Mouse (Mus musculus): ENCODE data around the gene Ube2m.
"Not testable (repeated sequence)": the region's sequence is repeated elsewhere in the genome, so short reads cannot be mapped to it uniquely, and the experiment has no call there.

The Ube2m gene

GRCm38 (mm10) chr7:13037901-13038555 is at the start of gene Ube2m:
TSS of gene Ube2m (minus strand) at chr7:13038275.
- peak; percentile 97 for DNase-seq (ENCODE audit: low read depth, low spot score)

GRCm38 (mm10) chr7:13072293-13072692 is 34.2 kb upstream of the Ube2m start:
- no peak for DNase-seq (ENCODE audit: low read depth, low spot score)

- DNase-seq (ENCODE audit: low read depth, low spot score): not testable (repeated sequence)
These were observed 25.3 kb upstream of the Ube2m start for GRCm38 (mm10) chr7:13063399-13063798.

- no peak for DNase-seq (ENCODE audit: low read depth, low spot score)
These were observed 21.5 kb upstream of the Ube2m start for GRCm38 (mm10) chr7:13059536-13059935.

- no peak for DNase-seq (ENCODE audit: low read depth, low spot score)
These were observed 19.0 kb upstream of the Ube2m start for GRCm38 (mm10) chr7:13056913-13057700.

GRCm38 (mm10) chr7:13054287-13055010 is 16.4 kb upstream of the Ube2m start, which contains the start of gene Mzf1:
TSS of gene Mzf1 (minus strand) at chr7:13054764.
- DNase-seq (ENCODE audit: low read depth, low spot score): peak; percentile 99

GRCm38 (mm10) chr7:13053961-13054286 is 15.8 kb upstream of the Ube2m start:
- DNase-seq (ENCODE audit: low read depth, low spot score): no peak

- DNase-seq (ENCODE audit: low read depth, low spot score): no peak
These were observed 15.4 kb upstream of the Ube2m start for GRCm38 (mm10) chr7:13053501-13053900.

GRCm38 (mm10) chr7:13053001-13053400 is 14.9 kb upstream of the Ube2m start:
- no peak for DNase-seq (ENCODE audit: low read depth, low spot score)

- DNase-seq (ENCODE audit: low read depth, low spot score): no peak
These were observed 8.0 kb upstream of the Ube2m start for GRCm38 (mm10) chr7:13046084-13046483.

- no peak for DNase-seq (ENCODE audit: low read depth, low spot score)
These were observed 6.2 kb upstream of the Ube2m start for GRCm38 (mm10) chr7:13044254-13044625.

- DNase-seq (ENCODE audit: low read depth, low spot score): no peak
These were observed 5.6 kb upstream of the Ube2m start for GRCm38 (mm10) chr7:13043445-13044253.

- DNase-seq (ENCODE audit: low read depth, low spot score): no peak
These were observed 5.0 kb upstream of the Ube2m start for GRCm38 (mm10) chr7:13043120-13043444.

GRCm38 (mm10) chr7:13042511-13042910 is 4.4 kb upstream of the Ube2m start:
- no peak for DNase-seq (ENCODE audit: low read depth, low spot score)

- DNase-seq (ENCODE audit: low read depth, low spot score): no peak
These were observed 3.2 kb upstream of the Ube2m start for GRCm38 (mm10) chr7:13041256-13041655.

GRCm38 (mm10) chr7:13039181-13039580 is 1.1 kb upstream of the Ube2m start:
- no peak for DNase-seq (ENCODE audit: low read depth, low spot score)

GRCm38 (mm10) chr7:13038621-13039169 is 620 bp upstream of the Ube2m start:
- DNase-seq (ENCODE audit: low read depth, low spot score): no peak

- DNase-seq (ENCODE audit: low read depth, low spot score): no peak
These were observed 709 bp downstream of the Ube2m start for GRCm38 (mm10) chr7:13037366-13037765.

- no peak for DNase-seq (ENCODE audit: low read depth, low spot score)
These were observed 1.3 kb downstream of the Ube2m start for GRCm38 (mm10) chr7:13036806-13037205.

- DNase-seq (ENCODE audit: low read depth, low spot score): no peak
These were observed 2.7 kb downstream of the Ube2m start for GRCm38 (mm10) chr7:13035211-13035855.

All from telencephalon, adult 2 months (tissue).